Mouse (Mus musculus): ENCODE results near the gene Tnrc6b.

DNA sequence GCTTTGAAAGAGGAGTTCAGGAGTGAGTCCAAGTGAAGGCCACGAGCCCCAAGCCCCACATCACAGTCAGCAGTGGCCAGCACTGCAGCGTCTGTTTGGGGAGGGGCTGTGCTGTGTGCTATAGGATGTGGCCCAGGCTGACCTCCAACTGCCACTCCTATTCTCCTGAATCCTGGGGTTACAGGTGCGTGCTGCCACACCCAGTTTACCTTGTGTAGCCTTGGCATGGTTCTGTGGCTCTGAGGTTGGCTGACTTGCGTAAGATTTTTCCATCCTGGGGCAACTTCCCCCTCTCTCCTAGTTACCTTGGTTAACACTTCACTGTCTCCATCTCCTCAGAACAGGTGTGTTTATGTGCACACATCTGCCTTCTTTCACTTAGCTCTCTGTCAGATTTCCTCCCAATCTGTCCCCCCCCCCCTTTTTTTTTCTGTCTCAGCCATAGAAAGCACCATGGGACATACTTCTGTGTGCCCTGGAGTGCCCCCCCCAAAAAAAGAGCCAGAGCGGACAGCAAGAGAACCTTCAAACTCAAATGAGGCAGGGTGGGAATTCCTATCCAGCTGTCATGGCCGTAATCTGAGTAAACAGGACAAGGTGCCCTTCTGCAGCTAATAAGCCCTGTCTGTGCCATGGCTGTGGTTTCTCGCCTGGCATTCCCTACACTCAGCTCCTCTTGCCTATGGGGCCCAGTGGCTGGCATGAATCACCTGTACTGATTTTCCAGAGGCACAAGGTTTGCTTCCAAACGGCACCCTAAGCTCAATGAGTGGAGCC lies 9.4 kb upstream of the Tnrc6b start:
- TF ChIP-seq CTCF (IDR thresholded peaks at IDR 0.05; ENCODE audit: low read depth) (no peak), EP300 (IDR thresholded peaks at IDR 0.05; ENCODE audit: low read depth) (no peak)
